8 mouse cellular contexts compared by ENCODE assay signal in genomic region chr2:25371764-25372643, GRCm38 (mm10). TPM values are rescaled to one million over a fixed set of nuclear protein-coding genes. Genes with fewer than 3 reads are reported as not detected.
DNase-seq lines count a peak whose midpoint lies in the region; ATAC-seq lines count a peak whose summit lies in the region.

Gene Sapcd2, plus strand, starts transcription at chr2:25372321.

- peak; percentile 70 to 71 for DNase-seq in adrenal gland, adult 18-20 months (ENCODE audit: low spot score in 2 of 2)
- peak; percentile 94 for DNase-seq in embryo, embryonic 10 days (ENCODE audit: low spot score)
- DNase-seq in gastrocnemius, postnatal 10 days = peak; percentile 77
- peak; percentile 95 for DNase-seq in induced T-regulatory cell, adult 2 months (ENCODE audit: low read depth)
- DNase-seq in left cerebral cortex, adult 8-10 months (ENCODE audit: low spot score in 2 of 2) = peak; percentile 73 to 86
- DNase-seq in right cerebral cortex, adult 18-20 months = peak; percentile 92
- DNase-seq in urinary bladder, postnatal 25 days (ENCODE audit: low spot score) = peak; percentile 64

- ATAC-seq in megakaryocyte, adult 5-6 weeks (ENCODE audit: poor library complexity, severe bottlenecking) = peak; percentile 97

RNA-seq across cellular contexts. Expression of gene Sapcd2, which starts in this region (rescaled TPM):
- total RNA-seq in adrenal gland, adult 18-20 months (2021) = not detected
- 1 to 10 TPM; 2.1 to 3.7 TPM for total RNA-seq in gastrocnemius, postnatal 10 days (2021)
- 1 to 10 TPM; 1.7 to 3.8 (median 2.3) TPM for total RNA-seq in left cerebral cortex, adult 8-10 months (2022)
- total RNA-seq in megakaryocyte, adult 5-6 weeks (2015) = 4.9 and 5.5 TPM in 2 replicates
- 3.6 and 4.6 TPM in 2 replicates for total RNA-seq in megakaryocyte, adult 5-6 weeks (2017)

Comparison
In these comparisons a context has a peak if more than half of its experiments do, and no peak if none do; other contexts are left out.
1. Peak in every context shown above with its lines: DNase-seq and ATAC-seq.
2. Peak in DNase-seq in adrenal gland, adult 18-20 months; RNA of the gene not detected or under 1 TPM.